Mouse (Mus musculus) kidney, embryonic 15.5 days (tissue): ENCODE measurements around the gene Ift80. TPM values are rescaled to one million over a fixed set of nuclear protein-coding genes. Genes with fewer than 3 reads are reported as not detected.
"Not testable (repeated sequence)": the region's sequence is repeated elsewhere in the genome, so short reads cannot be mapped to it uniquely, and the experiment has no call there.

Experiments used
- ATAC-seq: fragments of 200-750 bp; cut with Nextera tagmentation; replicated peaks from 2 replicates; pipeline ENCODE4 v1.8.0; 2017; ENCODE audit warnings: moderate TSS enrichment; ENCODE audit not compliant: low FRiP score
- H3K27ac ChIP-seq: fragments of 300-500 bp; sonication (generic); 2 replicates; pipeline ENCODE4 v1.5.1; 2015; ENCODE audit warnings: mild to moderate bottlenecking, inconsistent platforms
- H3K27me3 ChIP-seq: fragments of 300-500 bp; sonication (generic); 2 replicates; pipeline ENCODE4 v1.6.1; 2015; ENCODE audit warnings: inconsistent platforms
- H3K36me3 ChIP-seq: fragments of 300-500 bp; sonication (generic); 2 replicates; pipeline ENCODE4 v1.6.1; 2015; ENCODE audit warnings: inconsistent platforms
- H3K4me1 ChIP-seq: fragments of 300-500 bp; sonication (generic); 2 replicates; pipeline ENCODE4 v1.6.1; 2015; ENCODE audit warnings: inconsistent platforms
- H3K4me2 ChIP-seq: fragments of 300-500 bp; sonication (generic); 2 replicates; pipeline ENCODE4 v1.6.1; 2015; ENCODE audit warnings: moderate library complexity, mild to moderate bottlenecking, inconsistent platforms
- H3K4me3 ChIP-seq: fragments of 300-500 bp; sonication (generic); replicated peaks from 2 replicates; pipeline ENCODE4 v1.5.1; 2015; ENCODE audit warnings: mild to moderate bottlenecking, inconsistent platforms
- H3K9ac ChIP-seq: fragments of 300-500 bp; sonication (generic); 2 replicates; pipeline ENCODE4 v1.6.1; 2015; ENCODE audit warnings: mild to moderate bottlenecking, inconsistent platforms
- H3K9me3 ChIP-seq: fragments of 300-500 bp; sonication (generic); replicated peaks from 2 replicates; pipeline ENCODE4 v1.6.1; 2016; ENCODE audit warnings: inconsistent platforms
- WGBS: fragments of 180-500 bp; shearing (Covaris S2); methylation state at CpG from one replicate; pipeline ENCODE4 v1.1.7; 2015; ENCODE audit warnings: mixed read lengths; 5-methylcytosine and 5-hydroxymethylcytosine counted together
- polyA plus RNA-seq: library from polyadenylated mRNA; unstranded; fragments of >200 nt; fragmentation: Nextera tagmentation; extraction: Ambion mirVana; gene quantifications from 2 replicates; pipeline ENCODE4 v1.2.1, GENCODE M21; 2015

The Ift80 gene
- polyA plus RNA-seq, 1 experiment from 2014 or later: 19.4 TPM

DNA sequence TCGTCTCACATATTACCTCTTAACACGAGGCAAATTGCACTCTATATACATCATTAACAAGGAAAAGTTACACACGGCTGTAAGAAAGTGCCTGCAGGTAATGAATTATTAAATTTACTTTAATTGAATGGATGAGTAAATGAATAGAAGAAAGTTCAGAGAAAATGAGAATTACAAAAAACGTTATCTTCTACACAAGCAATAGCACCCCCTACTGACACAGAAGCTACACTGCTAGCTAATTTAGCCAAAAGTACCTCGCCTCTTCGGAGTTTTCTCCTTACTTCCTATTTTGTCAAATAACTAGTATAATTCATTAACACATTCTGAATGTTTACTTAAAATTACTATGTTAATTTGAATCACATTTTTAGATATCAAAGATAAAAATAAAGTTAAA is 49.9 kb downstream of the Ift80 start:
- Histone ChIP-seq H3K27ac (no peak overlapping the region), H3K27me3 (no peaks in the 10 kb centered on the region), H3K4me3 (no peak overlapping the region), H3K36me3 (0 out of 2 replicates have a peak, but pooled peaks cover 4% of the 10 kb centered on the region), H3K9me3 (no peaks in the 10 kb centered on the region), H3K9ac (no peak overlapping the region), H3K4me2 (no peak overlapping the region), H3K4me1 (no peaks in the 10 kb centered on the region)
- WGBS: 58% methylated on average over 6 of the region's 6 CpGs
- ATAC-seq: no peak

DNA sequence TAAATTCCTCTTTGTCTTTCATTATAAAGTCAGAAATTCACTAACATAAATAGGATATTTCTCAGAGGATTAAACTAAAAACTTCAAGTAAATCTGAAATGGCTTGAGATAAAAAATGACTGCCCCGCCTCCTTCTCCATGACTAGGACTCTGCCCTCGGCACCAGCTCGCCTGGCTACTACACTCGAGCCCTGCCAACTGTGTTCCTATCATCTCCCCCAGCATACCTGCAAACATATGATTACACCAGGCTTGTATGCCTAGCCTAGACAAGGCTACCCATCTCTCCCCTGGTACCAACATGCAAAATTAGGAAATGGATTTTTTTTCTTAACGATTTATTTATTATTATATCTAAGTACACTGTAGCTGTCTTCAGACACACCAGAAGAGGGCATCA is 51.7 kb downstream of the Ift80 start:
- Histone ChIP-seq H3K27ac (no peak overlapping the region), H3K4me3 (no peak overlapping the region), H3K36me3 (0 out of 2 replicates have a peak, but pooled peaks cover 4% of the 10 kb centered on the region), H3K4me1 (0 out of 2 replicates have a peak, but pooled peaks cover 2% of the 10 kb centered on the region), H3K9ac (no peak overlapping the region), H3K9me3 (no peaks in the 10 kb centered on the region), H3K4me2 (no peak overlapping the region), H3K27me3 (no peaks in the 10 kb centered on the region)
- ATAC-seq: no peak
- 90% methylated on average over 5 of the region's 5 CpGs for WGBS

DNA sequence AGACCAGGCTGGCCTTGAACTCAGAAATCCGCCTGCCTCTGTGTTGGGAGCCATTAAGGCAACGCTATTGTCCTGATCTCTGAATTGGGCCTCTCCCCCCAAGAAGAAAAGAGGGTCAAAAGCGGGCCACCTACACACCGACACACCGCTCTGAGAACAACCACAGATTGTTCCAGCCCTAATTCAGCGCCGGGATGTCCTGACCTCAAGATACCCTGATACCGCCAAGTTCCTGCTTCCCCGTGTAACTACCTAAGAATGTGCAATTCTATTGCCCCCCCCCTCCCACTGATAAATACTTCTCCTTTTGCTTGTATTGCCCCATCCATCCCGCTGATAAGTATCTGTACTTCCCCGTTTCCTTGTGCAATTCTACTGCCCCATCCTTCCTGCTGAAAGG is 52.4 kb downstream of the Ift80 start:
- H3K27me3 ChIP-seq, H3K4me1 ChIP-seq, H3K36me3 ChIP-seq, H3K9me3 ChIP-seq, H3K9ac ChIP-seq, H3K4me2 ChIP-seq, H3K27ac ChIP-seq, H3K4me3 ChIP-seq, ATAC-seq: not testable (repeated sequence)
- WGBS: 89% methylated on average over 11 of the region's 11 CpGs

DNA sequence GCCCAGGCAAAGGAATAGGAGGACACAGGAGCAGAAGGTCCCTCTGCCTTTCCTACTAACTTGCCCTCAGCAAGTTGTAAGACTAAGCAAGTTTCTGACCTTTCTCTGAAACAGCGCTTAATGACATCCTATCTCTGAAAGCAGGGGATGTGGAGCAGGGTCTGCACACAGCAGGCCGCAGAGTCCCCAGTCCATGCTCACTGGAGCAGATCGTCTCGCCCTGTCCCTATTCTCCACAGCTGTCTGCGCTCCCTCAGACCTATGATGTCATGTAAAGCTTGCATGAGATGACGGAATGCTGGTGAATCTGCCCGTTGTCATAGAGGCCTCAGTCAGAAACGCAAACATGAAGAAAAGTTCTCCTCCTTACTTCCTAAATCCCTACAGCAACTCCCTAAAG is 55.0 kb downstream of the Ift80 start:
- Histone ChIP-seq H3K4me2 (no peak overlapping the region), H3K27me3 (no peaks in the 10 kb centered on the region), H3K9me3 (no peaks in the 10 kb centered on the region), H3K4me3 (no peak overlapping the region), H3K36me3 (peaks cover 16% of the 10 kb centered on the region), H3K27ac (no peak overlapping the region), H3K4me1 (0 out of 2 replicates have a peak, but pooled peaks cover 2% of the 10 kb centered on the region), H3K9ac (no peak overlapping the region)
- 61% methylated on average over 8 of the region's 8 CpGs for WGBS
- no peak for ATAC-seq

DNA sequence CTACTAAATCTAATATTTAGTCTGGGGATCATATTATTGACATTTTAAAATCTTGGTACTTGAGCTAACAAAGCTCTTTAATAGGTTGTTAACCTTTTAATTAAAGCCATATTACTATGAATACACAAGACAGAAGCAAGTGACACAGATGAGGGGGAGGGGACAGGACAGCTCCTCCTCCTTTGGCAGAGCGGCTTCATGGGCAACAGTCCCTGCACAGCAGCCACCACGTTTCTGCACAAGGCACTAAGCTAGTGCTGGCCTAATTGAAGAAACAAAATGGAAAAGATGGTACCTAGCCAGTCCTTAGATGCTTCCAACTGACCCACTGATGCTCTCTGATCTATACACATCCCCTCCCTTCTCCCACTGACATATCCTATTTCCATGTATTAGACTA is 55.5 kb downstream of the Ift80 start:
- H3K4me1 ChIP-seq: 0 out of 2 replicates have a peak, but pooled peaks cover 2% of the 10 kb centered on the region
- H3K36me3 ChIP-seq: peaks cover 16% of the 10 kb centered on the region
- H3K4me2 ChIP-seq: no peak overlapping the region
- no peak for ATAC-seq
- WGBS: 54% methylated on average over 2 of the region's 2 CpGs
- H3K9me3 ChIP-seq: no peaks in the 10 kb centered on the region
- no peak overlapping the region for H3K27ac ChIP-seq
- H3K27me3 ChIP-seq: no peaks in the 10 kb centered on the region
- H3K4me3 ChIP-seq: no peak overlapping the region
- H3K9ac ChIP-seq: no peak overlapping the region

DNA sequence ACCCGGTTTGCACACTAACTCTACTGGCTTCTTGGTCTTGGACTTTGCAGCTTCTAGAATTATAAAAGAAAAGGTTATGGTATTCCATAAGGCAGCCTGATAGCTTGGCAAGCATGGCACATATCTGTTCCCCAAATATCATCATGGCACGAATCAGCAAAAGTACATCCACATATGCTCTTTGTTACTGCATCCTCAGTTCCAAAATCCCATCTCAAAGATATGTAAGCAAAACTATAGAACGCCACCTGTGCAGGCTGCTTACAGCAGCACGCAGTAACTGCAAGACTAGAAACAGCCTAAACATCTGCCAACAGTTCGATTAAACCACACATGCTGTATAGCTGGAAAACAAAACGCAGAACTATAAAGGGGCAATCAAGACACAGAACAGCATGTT is 62.5 kb downstream of the Ift80 start:
- no peak for ATAC-seq
- no peaks in the 10 kb centered on the region for H3K9me3 ChIP-seq
- H3K4me2 ChIP-seq: no peak overlapping the region
- H3K27ac ChIP-seq: no peak overlapping the region
- peaks cover 15% of the 10 kb centered on the region for H3K36me3 ChIP-seq
- no peak overlapping the region for H3K9ac ChIP-seq
- no peak overlapping the region for H3K4me3 ChIP-seq
- H3K4me1 ChIP-seq: no peaks in the 10 kb centered on the region
- WGBS: 93% methylated on average over 6 of the region's 6 CpGs
- no peaks in the 10 kb centered on the region for H3K27me3 ChIP-seq

DNA sequence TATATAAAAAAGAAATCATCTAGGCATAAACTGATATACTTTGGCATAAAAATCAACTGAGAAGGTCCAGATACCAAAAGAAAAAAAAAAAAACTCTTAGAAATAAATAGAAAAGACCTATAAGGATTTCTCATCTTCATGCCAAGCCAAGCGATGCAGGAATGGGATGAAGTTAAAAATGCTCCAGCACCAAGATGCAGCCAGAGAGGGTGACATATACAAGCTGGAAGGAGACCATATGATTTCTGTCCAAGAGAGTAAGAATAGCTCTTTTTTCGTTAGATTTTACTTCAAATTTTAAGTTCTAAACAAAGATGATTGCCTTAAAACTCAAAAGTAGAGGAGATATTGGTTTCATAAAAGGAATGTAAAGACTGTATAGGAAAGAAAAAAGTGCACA is 64.1 kb downstream of the Ift80 start:
- 86% methylated on average over 2 of the region's 2 CpGs for WGBS
- H3K9ac ChIP-seq: no peak overlapping the region
- no peak overlapping the region for H3K4me2 ChIP-seq
- ATAC-seq: no peak
- no peaks in the 10 kb centered on the region for H3K27me3 ChIP-seq
- no peaks in the 10 kb centered on the region for H3K4me1 ChIP-seq
- peaks cover 15% of the 10 kb centered on the region for H3K36me3 ChIP-seq
- no peaks in the 10 kb centered on the region for H3K9me3 ChIP-seq
- no peak overlapping the region for H3K27ac ChIP-seq
- H3K4me3 ChIP-seq: no peak overlapping the region

DNA sequence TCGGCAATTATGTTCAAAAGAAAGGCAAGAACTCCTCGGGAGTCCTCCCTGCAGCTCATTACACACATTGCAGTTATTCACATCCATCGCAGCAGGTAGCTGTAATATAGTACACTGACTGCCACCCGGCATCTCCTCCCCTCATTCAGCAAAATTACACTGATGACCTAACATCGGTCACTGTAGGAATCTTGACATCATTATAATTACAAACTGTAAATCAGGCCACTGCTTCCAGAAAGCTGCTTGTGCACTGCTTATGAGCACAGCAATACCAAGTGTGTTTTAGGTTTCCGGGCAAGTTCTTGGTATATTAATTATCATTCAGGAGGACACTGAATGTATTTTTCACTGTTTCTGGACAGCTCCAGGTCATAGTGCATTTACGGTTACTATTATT is 65.1 kb downstream of the Ift80 start:
- no peak overlapping the region for H3K4me3 ChIP-seq
- 55% methylated on average over 7 of the region's 7 CpGs for WGBS
- no peaks in the 10 kb centered on the region for H3K27me3 ChIP-seq
- no peaks in the 10 kb centered on the region for H3K4me1 ChIP-seq
- H3K4me2 ChIP-seq: no peak overlapping the region
- no peak for ATAC-seq
- H3K9ac ChIP-seq: no peak overlapping the region
- peaks cover 19% of the 10 kb centered on the region for H3K36me3 ChIP-seq
- H3K27ac ChIP-seq: no peak overlapping the region
- no peaks in the 10 kb centered on the region for H3K9me3 ChIP-seq

DNA sequence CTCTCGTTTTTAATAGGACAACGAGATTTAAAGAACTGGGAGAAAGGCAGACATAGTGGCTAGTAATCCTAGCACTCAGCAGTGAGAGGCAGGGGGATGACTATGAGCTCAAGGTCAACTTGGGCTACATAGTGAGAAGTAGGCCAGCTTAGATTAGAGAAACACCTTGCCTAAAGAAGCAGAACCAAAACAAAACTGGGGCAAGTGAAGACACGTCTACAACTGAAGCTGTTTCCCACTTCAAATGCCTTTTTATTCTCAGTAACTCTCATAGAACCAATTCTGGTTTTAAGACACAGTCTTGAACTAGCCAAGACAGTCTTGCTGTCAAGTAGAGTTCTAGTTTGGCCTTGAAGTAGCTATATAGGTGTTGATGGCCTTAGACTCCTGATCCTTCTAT is 67.7 kb downstream of the Ift80 start:
- 85% methylated on average over 3 of the region's 3 CpGs for WGBS
- Histone ChIP-seq H3K36me3 (peaks cover 20% of the 10 kb centered on the region), H3K9ac (no peak overlapping the region), H3K4me1 (no peaks in the 10 kb centered on the region), H3K27me3 (no peaks in the 10 kb centered on the region), H3K4me2 (no peak overlapping the region), H3K9me3 (no peaks in the 10 kb centered on the region), H3K27ac (no peak overlapping the region), H3K4me3 (no peak overlapping the region)
- no peak for ATAC-seq

DNA sequence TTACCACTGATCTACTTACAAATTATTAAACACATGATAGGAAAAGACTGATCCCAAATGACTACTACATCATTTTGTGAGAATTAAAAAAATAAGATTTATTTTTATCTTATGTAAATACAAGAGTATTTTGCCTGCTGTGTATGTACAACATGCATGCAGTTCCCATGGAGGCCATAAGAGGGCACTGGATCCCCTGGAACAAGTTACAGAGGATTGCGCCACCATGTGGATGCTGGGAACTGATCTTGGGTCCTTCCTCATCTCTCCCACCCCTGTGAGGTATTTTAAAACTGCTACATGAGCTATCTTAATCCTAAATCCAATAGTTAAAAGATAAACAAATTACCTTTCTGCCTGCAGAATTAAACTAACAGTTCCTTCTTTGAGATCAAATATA is 68.9 kb downstream of the Ift80 start:
- Histone ChIP-seq H3K9ac (no peak overlapping the region), H3K4me3 (no peak overlapping the region), H3K4me1 (no peaks in the 10 kb centered on the region), H3K9me3 (no peaks in the 10 kb centered on the region), H3K4me2 (no peak overlapping the region), H3K36me3 (peaks cover 20% of the 10 kb centered on the region), H3K27ac (no peak overlapping the region), H3K27me3 (no peaks in the 10 kb centered on the region)
- WGBS: 91% methylated on average over 1 of the region's 1 CpGs
- no peak for ATAC-seq

DNA sequence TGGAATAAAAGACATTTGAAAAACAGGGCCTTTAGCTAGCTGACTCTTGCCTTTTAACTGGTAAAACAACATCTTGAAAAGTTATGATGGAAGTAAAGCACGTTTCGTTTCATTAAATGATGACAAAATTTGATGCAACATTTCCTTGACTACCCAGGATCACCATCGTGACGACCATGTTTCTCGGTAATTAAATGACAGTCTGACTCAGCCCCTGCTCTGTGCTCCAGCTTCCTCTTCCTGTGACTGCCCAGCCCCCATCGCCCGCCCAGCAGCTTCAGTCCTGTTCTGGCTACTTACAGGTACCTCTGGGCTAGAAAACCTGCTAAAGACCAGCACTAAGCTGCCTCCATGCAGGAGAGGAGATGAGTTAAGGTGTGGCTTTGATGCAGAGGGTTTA is 70.1 kb downstream of the Ift80 start:
- Histone ChIP-seq H3K9me3 (no peaks in the 10 kb centered on the region), H3K4me1 (no peaks in the 10 kb centered on the region), H3K4me3 (no peak overlapping the region), H3K9ac (no peak overlapping the region), H3K27ac (no peak overlapping the region), H3K36me3 (peaks cover 24% of the 10 kb centered on the region), H3K27me3 (no peaks in the 10 kb centered on the region), H3K4me2 (no peak overlapping the region)
- 86% methylated on average over 7 of the region's 7 CpGs for WGBS
- ATAC-seq: no peak

DNA sequence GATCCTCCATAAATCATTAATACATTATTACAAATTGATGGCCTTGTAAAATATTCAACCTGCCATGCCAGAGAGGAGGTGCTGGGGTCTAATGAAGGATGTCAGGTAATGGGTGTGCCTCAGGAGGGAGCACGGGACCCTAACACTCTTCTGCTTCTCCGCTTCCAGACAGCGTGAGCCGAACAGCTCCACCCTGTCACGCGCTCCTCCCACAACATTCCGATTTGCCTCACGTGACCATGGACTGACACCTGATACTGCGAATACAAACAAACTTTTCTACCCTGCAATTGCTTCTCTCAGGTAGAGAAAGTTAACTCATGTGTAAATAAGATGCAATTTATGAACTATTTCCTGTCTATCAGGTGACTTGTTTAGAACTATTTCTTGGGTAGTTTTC is 75.8 kb downstream of the Ift80 start:
- Histone ChIP-seq H3K27me3 (no peaks in the 10 kb centered on the region), H3K9ac (no peak overlapping the region)
- no peak for ATAC-seq

DNA sequence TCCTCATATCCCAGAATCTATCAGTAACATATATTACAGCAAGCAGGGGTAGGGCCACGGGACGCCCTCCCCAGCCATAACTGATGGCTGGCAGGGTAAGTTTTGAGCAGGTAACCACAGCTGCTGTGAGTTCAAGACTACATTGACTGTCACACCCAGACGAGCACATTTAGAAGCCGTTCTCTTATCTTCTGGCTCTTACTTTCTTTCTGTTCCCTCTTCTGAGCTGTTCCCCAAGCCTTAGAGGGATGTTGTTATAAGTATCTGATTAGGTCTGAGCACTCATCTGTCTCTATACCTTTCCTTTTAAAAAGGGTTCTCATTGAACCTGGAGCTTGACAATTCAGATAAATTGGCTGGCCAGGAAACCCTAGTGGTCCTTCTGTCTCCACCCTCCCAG is 96.9 kb downstream of the Ift80 start:
- WGBS: 89% methylated on average over 4 of the region's 4 CpGs
- Histone ChIP-seq H3K4me3 (no peak overlapping the region), H3K4me2 (no peak overlapping the region), H3K9ac (no peak overlapping the region), H3K27ac (no peak overlapping the region), H3K4me1 (no peaks in the 10 kb centered on the region), H3K27me3 (no peaks in the 10 kb centered on the region), H3K36me3 (no peaks in the 10 kb centered on the region), H3K9me3 (no peaks in the 10 kb centered on the region)
- no peak for ATAC-seq

More for the DNA sequence above, 75.8 kb downstream of the Ift80 start:
- Histone ChIP-seq H3K9me3 (no peaks in the 10 kb centered on the region), H3K4me3 (no peak overlapping the region), H3K4me1 (no peaks in the 10 kb centered on the region), H3K27ac (no peak overlapping the region), H3K36me3 (0 out of 2 replicates have a peak, but pooled peaks cover 7% of the 10 kb centered on the region), H3K4me2 (no peak overlapping the region)
- 68% methylated on average over 9 of the region's 9 CpGs for WGBS
